18 mouse cellular contexts compared by ENCODE assay signal in the genomic region with DNA sequence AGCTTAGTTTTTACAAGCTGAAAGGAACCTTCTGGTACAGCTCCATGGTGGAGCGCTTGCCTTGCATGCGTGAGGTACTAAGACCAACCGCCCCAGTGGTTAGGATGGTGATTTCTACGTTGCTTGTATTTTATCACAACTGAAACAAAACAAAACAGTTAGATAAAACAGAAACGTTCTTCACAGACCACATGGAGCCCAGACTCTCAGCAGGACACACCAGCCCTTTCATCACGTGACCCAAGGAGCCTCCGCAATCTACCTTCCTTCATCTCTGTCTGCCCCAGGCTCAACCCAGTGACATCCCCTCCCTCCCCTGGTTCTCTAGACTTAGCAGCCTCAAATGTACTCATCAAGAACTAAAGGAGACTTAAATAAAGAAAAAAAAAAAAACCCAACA. TPM values are rescaled to one million over a fixed set of nuclear protein-coding genes. Genes with fewer than 3 reads are reported as not detected.
"Had no signal": no experiment of that assay in that cellular context is flagged by ENCODE, and none has a peak within 500 bp of the region (broad histone marks: within the 10 kb centered on the region; RNA-seq: fewer than 3 reads in every experiment).

No protein-coding gene starts in this region.

- H3K9me3 ChIP-seq: limb, embryonic 12.5 days; lung, embryonic 15.5 days; midbrain, embryonic 13.5 days had no signal

- H3K9ac ChIP-seq: limb, embryonic 12.5 days; lung, embryonic 15.5 days; midbrain, embryonic 13.5 days had no signal

- ATAC-seq: intestine, postnatal 0 days; midbrain, embryonic 13.5 days had no signal

- DNase-seq: kidney, adult 8-10 months; kidney, postnatal 36 days; layer of hippocampus, adult 9-11 months; layer of hippocampus, postnatal 36 days; lung, postnatal 14 days; thymus, postnatal 14 days had no signal

- H3K27me3 ChIP-seq: midbrain, embryonic 13.5 days had no signal

- H3K4me3 ChIP-seq: limb, embryonic 12.5 days; lung, embryonic 15.5 days; midbrain, embryonic 13.5 days had no signal

- H3K4me2 ChIP-seq: limb, embryonic 12.5 days; lung, embryonic 15.5 days; midbrain, embryonic 13.5 days had no signal

- H3K27ac ChIP-seq: kidney, postnatal 0 days; limb, embryonic 12.5 days; lung, embryonic 15.5 days; macrophage; midbrain, embryonic 13.5 days; stomach, postnatal 0 days had no signal

- H3K36me3 ChIP-seq: limb, embryonic 12.5 days; lung, embryonic 15.5 days; midbrain, embryonic 13.5 days had no signal

RNA-seq across cellular contexts. Expression of a gene that starts 3.7 kb away (rescaled TPM):
- polyA plus RNA-seq: macrophage had no signal

RNA-seq across cellular contexts. Expression of a gene that starts 8.3 kb away (rescaled TPM):
- total RNA-seq: layer of hippocampus, adult 18-20 months; layer of hippocampus, postnatal 36 days; left cerebral cortex, postnatal 36 days; liver, adult 2 months; midbrain, postnatal 0 days had no signal
- polyA plus RNA-seq: intestine, postnatal 0 days; limb, embryonic 12.5 days; lung, embryonic 15.5 days; macrophage; midbrain, embryonic 13.5 days; midbrain, postnatal 0 days; neural tube, embryonic 14.5 days; stomach, postnatal 0 days had no signal
